Mouse (Mus musculus) stomach, embryonic 15.5 days (tissue): ENCODE measurements around the gene Zfp579. TPM values are rescaled to one million over a fixed set of nuclear protein-coding genes. Genes with fewer than 3 reads are reported as not detected.
"Not testable (repeated sequence)": the region's sequence is repeated elsewhere in the genome, so short reads cannot be mapped to it uniquely, and the experiment has no call there.

ENCODE experiments used
- ATAC-seq: fragments of 200-750 bp; cut with Nextera tagmentation; 2 replicates; pipeline ENCODE4 v1.8.0; 2017; ENCODE audit warnings: low read depth, moderate number of reproducible peaks, moderate TSS enrichment; ENCODE audit not compliant: insufficient read depth, low FRiP score
- H3K27ac ChIP-seq: fragments of 300-500 bp; sonication (generic); 2 replicates; pipeline ENCODE4 v1.5.1; 2015; ENCODE audit warnings: mild to moderate bottlenecking, inconsistent platforms
- H3K27me3 ChIP-seq: fragments of 300-500 bp; sonication (generic); replicated peaks from 2 replicates; pipeline ENCODE4 v1.6.1; 2015; ENCODE audit warnings: inconsistent platforms
- H3K36me3 ChIP-seq: fragments of 300-500 bp; sonication (generic); 2 replicates; pipeline ENCODE4 v1.6.1; 2015; ENCODE audit warnings: inconsistent platforms
- H3K4me1 ChIP-seq: fragments of 300-500 bp; sonication (generic); 2 replicates; pipeline ENCODE4 v1.6.1; 2015; ENCODE audit warnings: inconsistent platforms
- H3K4me2 ChIP-seq: fragments of 300-500 bp; sonication (generic); 2 replicates; pipeline ENCODE4 v1.6.1; 2015; ENCODE audit warnings: mild to moderate bottlenecking, inconsistent platforms
- H3K4me3 ChIP-seq: fragments of 300-500 bp; sonication (generic); replicated peaks from 2 replicates; pipeline ENCODE4 v1.5.1; 2015; ENCODE audit warnings: inconsistent platforms
- H3K9ac ChIP-seq: fragments of 300-500 bp; sonication (generic); 2 replicates; pipeline ENCODE4 v1.6.1; 2015; ENCODE audit warnings: inconsistent platforms
- H3K9me3 ChIP-seq: fragments of 300-500 bp; sonication (generic); 2 replicates; pipeline ENCODE4 v1.6.1; 2016; ENCODE audit warnings: inconsistent platforms
- WGBS: fragments of 180-500 bp; shearing (Covaris S2); methylation state at CpG from one replicate; pipeline ENCODE4 v1.1.7; 2015; 5-methylcytosine and 5-hydroxymethylcytosine counted together
- polyA plus RNA-seq: library from polyadenylated mRNA; unstranded; fragments of >200 nt; fragmentation: Nextera tagmentation; extraction: Ambion mirVana; gene quantifications from 2 replicates; pipeline ENCODE4 v1.2.1, GENCODE M21; 2015

Zfp579 gene
- polyA plus RNA-seq, 1 experiment from 2014 or later, result 32.2 TPM

DNA sequence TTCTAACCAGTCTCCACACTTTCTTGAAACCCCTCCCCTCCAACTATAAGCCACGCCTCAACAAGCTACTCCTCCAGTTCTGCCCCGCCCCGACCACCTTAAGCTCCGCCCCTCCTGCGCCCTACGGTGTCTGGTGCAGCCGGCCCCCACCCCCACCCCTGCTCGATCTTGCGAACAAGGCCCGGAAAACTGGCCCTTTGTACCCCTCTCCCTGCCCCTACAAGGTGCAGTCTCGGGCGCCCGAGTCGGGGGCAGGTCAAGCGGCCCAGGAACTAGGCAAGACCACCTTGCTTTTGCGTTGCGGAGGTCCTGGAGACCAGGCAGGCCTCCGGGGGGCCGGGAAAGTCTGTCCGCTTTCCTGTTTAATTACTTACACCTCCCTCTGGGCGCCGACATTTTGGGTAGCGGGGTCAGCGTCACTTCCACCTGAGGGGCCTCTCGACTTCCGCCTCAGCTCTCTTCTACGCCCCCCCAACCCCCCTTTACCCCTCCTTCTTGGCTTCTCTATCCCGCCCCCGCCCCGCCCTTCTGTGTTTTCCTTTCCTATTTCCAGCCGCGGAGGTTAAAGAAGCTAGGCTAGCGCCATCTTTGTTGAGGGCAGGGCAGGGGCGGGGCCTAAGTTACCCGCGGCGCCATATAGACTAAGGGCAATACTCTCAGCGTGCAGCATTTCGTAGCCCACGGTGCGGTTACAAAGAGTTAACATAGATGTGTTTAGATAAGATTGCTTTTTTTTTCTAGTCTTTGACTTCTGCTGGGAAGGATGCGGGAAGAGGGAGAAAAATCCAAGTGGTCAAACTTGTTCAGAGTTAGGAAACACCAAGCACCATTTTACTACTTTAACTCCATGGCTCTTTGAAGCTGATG is 18.5 kb upstream of the Zfp579 start, which contains the start of the genes Zfp524 and Fiz1:
Gene Zfp524 (plus strand): TSS at position 165 of the 867 bp plus-strand sequence.
Gene Fiz1 (minus strand): TSS at position 447 of the 867 bp plus-strand sequence.
- ATAC-seq, result peak; percentile 79
- Histone ChIP-seq H3K4me1 (0 out of 2 replicates have a peak, but pooled peaks cover 5% of the 10 kb centered on the region), H3K9ac (peak within 1 kb of the TSS; percentile 87), H3K27me3 (no peaks in the 10 kb centered on the region), H3K9me3 (no peaks in the 10 kb centered on the region), H3K27ac (peak within 1 kb of the TSS; percentile 99), H3K36me3 (peaks cover 38% of the 10 kb centered on the region), H3K4me2 (peak within 1 kb of the TSS; percentile 56), H3K4me3 (peak within 1 kb of the TSS; percentile 77)
- under 1% methylated on average over 42 of the region's 42 CpGs for WGBS

DNA sequence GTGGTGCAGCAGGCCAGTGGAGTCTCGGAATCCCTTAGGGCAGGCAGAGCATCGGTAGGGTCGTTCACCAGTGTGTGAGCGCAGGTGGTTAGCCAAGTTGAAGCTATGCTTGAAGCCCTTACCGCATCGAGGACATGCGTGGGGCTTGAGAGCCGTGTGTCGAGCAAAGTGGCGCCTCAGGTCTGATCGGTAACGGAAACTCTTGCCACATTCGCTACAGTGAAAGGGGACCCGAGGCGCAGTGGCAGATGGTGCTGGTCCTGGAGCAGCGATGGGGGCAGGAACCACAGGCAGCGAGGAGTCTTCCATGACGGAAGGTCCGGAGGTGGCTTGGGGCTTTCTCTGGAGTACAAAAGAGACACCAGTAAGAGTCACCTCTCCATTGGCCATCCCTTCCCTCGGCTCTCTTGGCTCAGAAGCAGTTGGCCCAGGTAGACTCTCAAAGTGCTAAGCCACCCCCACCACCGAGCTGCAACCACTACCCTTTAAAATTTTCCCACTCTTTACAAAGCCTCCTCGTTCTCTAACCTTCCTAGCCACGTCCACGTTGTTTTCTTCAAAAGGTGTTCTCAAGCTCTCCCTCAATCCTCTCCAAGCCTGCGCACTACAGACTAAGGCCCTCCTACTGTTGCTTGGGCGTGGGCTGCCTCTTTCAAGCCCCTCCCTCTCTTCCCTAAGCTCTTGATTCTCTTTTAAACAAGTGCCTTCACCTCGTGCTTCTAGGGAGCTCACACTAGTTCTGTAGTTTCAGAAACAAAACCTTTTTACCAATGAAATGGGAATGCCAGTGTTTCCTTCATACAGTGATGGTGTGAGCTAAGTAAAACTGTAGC is 16.9 kb upstream of the Zfp579 start:
- H3K27ac ChIP-seq, result no peak overlapping the region
- H3K4me2 ChIP-seq, result peak overlapping the region; percentile 54; the same call in 1 of the 2 replicates
- ATAC-seq, result no peak
- WGBS, result 84% methylated on average over 27 of the region's 27 CpGs
- no peaks in the 10 kb centered on the region for H3K9me3 ChIP-seq
- peaks cover 53% of the 10 kb centered on the region for H3K36me3 ChIP-seq
- peak overlapping the region; percentile 77 for H3K4me3 ChIP-seq
- H3K27me3 ChIP-seq, result no peaks in the 10 kb centered on the region
- H3K4me1 ChIP-seq, result 0 out of 2 replicates have a peak, but pooled peaks cover 4% of the 10 kb centered on the region
- H3K9ac ChIP-seq, result no peak overlapping the region

DNA sequence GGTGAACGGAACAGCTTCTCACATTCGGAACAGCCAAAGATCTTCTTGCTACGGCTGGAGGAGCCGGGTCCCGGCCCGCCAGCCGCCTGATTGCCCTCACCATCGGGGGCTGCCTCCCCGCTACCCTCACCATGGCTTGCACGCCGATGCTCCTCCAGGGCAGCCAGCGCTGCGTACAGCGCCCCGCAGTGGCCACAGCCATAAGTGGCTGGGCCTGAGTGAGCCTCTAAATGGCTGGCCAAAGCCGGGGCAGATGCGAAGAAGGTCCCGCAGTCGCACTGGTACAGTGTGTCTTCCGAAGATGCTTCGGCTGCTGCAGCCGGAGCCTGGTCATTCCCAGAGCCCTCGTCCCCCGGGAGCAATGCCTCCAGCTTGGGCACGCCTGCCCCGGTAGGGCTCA is 12.3 kb upstream of the Zfp579 start:
- Histone ChIP-seq H3K9ac (no peak overlapping the region), H3K36me3 (peaks cover 58% of the 10 kb centered on the region)

DNA sequence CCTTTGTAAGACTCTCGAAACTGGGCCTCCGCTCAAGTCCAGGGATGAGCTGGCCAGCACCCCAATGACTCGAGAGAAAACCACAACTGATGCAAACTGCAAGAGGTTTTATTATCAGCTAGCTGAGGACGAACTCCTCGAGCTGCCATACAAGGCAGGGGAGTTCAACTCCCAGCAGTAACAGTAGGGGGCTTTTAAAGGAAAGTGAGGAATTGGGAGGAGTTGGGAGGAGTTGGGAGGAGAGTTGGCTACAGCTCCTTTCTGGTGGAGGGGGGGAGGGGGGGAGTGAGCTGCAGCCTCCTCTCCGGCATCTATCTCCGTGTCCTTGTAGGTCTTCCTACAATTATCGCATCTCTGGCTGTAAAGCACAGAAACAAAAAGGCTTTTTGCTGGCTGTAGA is 6.9 kb upstream of the Zfp579 start:
- H3K9ac ChIP-seq, H3K4me3 ChIP-seq, H3K27ac ChIP-seq, H3K27me3 ChIP-seq, H3K9me3 ChIP-seq, H3K4me2 ChIP-seq, ATAC-seq, H3K4me1 ChIP-seq: not testable (repeated sequence)
- H3K36me3 ChIP-seq, result peaks cover 12% of the 10 kb centered on the region
- WGBS, result 70% methylated on average over 8 of the region's 8 CpGs

More for the DNA sequence above, 12.3 kb upstream of the Zfp579 start:
- H3K4me3 ChIP-seq, result no peak overlapping the region
- no peak overlapping the region for H3K4me2 ChIP-seq
- ATAC-seq, result no peak
- no peaks in the 10 kb centered on the region for H3K4me1 ChIP-seq
- H3K27ac ChIP-seq, result no peak overlapping the region
- WGBS, result 95% methylated on average over 26 of the region's 26 CpGs
- H3K27me3 ChIP-seq, result no peaks in the 10 kb centered on the region
- H3K9me3 ChIP-seq, result no peaks in the 10 kb centered on the region

DNA sequence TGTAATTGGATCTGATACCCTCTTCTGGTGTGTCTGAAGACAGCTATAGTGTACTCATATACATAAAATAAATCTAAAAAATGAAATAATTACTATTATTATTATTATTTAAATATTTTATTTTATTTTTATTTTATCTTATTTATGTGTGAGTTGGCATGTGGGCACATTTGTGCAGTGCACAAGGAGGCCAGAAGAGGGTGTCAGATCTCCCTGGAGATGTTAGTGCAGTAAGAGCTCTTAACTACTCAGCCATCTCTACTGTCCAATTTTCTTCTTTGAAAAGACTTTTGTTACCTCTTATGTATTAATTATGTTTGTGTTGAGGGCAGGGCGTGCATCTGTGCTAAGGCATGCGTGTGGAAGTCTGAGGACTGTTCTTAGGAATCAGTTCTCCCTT is 3.9 kb upstream of the Zfp579 start:
- Histone ChIP-seq H3K4me3 (no peak overlapping the region), H3K9ac (no peak overlapping the region), H3K9me3 (no peaks in the 10 kb centered on the region), H3K36me3 (no peaks in the 10 kb centered on the region), H3K27me3 (no peaks in the 10 kb centered on the region), H3K4me2 (no peak overlapping the region), H3K27ac (no peak overlapping the region), H3K4me1 (peaks cover 10% of the 10 kb centered on the region)
- WGBS, result 65% methylated on average over 2 of the region's 2 CpGs
- no peak for ATAC-seq

DNA sequence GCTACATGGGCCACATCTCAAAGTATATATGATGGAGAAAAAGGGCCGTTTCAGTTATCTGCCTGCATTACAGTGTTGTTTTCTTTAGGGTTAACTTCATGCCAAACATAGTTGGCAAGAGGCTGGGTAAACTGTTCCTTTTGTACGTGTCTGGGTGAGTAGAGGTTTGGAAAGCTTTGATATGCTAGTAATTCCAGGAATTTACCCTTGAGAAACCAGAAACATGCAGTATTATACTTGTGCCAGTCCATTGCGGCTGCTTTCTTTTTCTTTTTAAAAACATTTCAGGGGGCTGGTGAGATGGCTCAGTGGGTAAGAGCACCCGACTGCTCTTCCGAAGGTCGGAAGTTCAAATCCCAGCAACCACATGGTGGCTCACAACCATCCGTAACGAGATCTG is 976 bp upstream of the Zfp579 start:
- Histone ChIP-seq H3K4me1 (peaks cover 19% of the 10 kb centered on the region), H3K36me3 (peaks cover 20% of the 10 kb centered on the region), H3K27ac (no peak overlapping the region), H3K9me3 (no peaks in the 10 kb centered on the region), H3K4me2 (peak overlapping the region; percentile 69; the same call in 1 of the 2 replicates), H3K27me3 (no peaks in the 10 kb centered on the region), H3K9ac (no peak overlapping the region), H3K4me3 (peak overlapping the region; percentile 72)
- ATAC-seq, result no peak
- WGBS, result 57% methylated on average over 8 of the region's 8 CpGs

DNA sequence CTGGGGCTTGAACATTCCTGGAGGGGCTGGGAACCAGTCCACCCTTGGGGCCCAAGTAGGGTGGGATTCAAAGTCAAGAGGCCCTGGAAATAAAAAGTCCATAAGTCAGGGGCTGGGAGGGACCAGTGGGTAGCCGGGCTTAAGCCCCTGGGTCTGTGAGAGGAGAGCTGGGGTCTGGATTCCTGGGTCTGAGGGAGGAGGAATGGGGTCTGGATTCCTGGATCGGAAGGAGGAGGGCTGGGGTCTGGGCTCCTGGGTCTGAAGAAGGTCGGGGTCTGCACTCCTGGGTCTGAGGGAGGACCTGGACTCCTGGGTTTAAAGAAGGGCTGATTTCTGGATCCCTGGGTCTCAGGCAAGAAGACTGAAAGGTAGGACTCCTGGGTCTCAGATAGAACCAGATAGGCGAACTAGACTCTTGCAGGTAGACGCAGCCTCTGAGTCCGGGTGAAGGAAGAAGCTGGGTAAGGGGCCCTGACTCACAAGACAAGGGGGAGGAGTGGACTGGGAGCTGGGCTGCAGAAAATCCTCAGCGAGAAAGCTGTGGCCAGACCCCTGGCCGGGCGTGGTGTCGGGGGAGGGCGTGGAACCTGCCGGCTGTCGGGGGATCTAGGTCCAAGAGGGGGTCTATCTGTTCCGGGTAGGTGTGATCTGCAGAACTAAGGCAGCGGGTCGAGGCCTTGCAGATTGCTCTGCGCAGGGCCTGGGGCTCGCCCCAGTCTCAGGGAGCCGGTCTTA is 523 bp downstream of the Zfp579 start:
- Histone ChIP-seq H3K27ac (peak overlapping the region; percentile 78), H3K4me1 (peaks cover 19% of the 10 kb centered on the region), H3K9ac (peak overlapping the region; percentile 81), H3K4me2 (peak overlapping the region; percentile 69), H3K36me3 (peaks cover 20% of the 10 kb centered on the region), H3K27me3 (no peaks in the 10 kb centered on the region), H3K9me3 (no peaks in the 10 kb centered on the region), H3K4me3 (peak overlapping the region; percentile 72)
- 7% methylated on average over 19 of the region's 19 CpGs for WGBS
- ATAC-seq, result no peak; the same call in 1 of the 2 replicates

DNA sequence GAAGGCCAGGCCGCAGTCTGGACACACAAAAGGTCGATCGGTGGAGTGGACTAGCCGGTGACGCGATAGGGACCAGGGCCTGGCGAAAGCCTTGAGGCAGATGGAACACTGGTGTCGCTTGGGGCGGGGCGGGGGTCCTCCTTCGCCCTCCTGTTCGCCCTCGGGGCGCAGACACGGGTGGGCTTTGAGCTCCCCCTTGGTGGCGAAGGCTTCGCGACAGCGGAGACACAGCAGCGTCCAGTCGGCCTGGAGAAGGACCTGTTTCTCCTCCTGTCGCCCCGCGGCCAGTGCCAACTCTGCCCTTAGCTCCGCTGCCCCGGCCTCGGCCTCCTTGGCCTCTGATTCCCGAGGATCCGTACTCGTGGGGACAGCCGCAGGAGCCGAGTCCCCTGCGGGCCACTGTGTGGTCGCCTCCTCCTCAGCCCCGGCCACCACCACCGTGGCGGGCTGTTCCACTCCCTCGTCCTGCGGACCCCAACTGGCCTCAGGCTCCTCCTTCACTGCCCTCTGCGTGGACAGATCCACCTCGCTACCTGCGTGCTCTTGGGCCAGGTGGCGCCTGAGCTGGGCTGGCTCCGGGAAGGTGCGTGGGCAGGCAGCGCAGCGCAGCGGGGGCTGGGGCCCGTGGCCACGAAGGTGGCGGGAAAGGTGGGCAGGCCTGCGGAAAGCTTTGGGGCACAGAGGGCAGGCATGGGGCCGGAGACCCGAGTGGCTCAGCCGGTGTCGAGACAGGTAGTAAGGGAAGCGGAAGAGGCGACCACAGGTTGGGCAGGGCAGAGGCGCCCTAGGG is 1.8 kb downstream of the Zfp579 start:
- no peak for ATAC-seq
- Histone ChIP-seq H3K4me1 (peaks cover 19% of the 10 kb centered on the region), H3K9me3 (no peaks in the 10 kb centered on the region), H3K4me3 (peak overlapping the region; percentile 72; the same call in 1 of the 2 replicates), H3K27me3 (no peaks in the 10 kb centered on the region), H3K9ac (no peak overlapping the region), H3K4me2 (peak overlapping the region; percentile 69), H3K27ac (no peak overlapping the region), H3K36me3 (peaks cover 20% of the 10 kb centered on the region)
- 59% methylated on average over 59 of the region's 59 CpGs for WGBS

DNA sequence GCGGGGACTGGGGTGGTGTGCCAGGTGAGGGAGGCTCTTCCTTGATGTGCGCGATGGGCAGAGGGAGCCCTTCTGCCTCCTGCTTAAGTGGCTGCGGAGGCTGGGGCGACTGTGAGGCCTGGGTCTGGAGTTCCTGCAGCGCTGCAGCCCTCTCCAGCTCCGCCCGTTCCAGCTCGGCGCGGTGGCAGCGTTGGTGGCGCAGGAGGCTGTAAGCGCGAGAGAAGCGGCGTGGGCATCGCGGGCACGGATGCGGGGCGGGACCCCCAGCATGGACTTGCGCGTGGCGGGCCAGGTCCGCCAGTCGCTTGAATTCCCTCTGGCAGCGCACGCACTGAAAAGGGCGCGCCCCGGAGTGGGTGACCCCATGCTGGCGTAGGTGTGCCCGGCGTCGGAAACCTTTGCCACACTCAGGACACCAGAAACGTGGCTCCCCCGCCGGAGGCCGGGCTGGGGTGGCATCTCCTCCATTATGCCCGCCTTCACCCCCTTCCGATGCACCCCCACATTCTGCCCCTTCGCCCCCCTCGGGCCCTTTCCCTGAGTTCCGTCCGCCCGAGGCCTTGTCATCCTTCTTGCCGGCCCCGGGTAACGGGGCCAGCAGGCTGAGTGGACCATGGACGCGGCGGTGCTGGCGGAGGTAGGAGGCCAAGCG is 2.5 kb downstream of the Zfp579 start:
- H3K4me1 ChIP-seq, result peaks cover 19% of the 10 kb centered on the region
- H3K36me3 ChIP-seq, result peaks cover 20% of the 10 kb centered on the region
- WGBS, result 55% methylated on average over 55 of the region's 55 CpGs

DNA sequence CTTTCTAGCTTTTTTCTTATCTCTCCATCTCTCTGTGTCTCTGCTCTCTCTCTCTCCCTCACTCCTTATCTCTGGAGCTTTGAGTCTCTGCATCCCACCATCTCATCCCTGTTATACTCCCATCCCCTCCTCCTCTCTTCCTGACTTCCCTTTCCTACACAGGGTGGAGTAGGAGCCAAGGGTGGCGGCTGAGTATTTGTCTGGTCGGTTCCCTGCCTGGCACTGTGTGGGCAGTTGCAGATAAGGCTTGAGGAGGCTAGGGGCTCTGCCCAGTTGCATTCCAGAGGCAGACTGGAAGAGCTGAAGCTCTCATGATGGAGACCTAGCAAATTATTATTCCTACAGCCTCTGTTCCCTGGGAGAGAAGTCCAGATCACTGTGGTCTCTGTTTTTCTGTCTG is 7.7 kb downstream of the Zfp579 start:
- 45% methylated on average over 2 of the region's 2 CpGs for WGBS

More for the DNA sequence above, 2.5 kb downstream of the Zfp579 start:
- no peak for ATAC-seq
- Histone ChIP-seq H3K27ac (no peak overlapping the region), H3K9me3 (no peaks in the 10 kb centered on the region), H3K27me3 (no peaks in the 10 kb centered on the region), H3K4me3 (no peak overlapping the region), H3K9ac (no peak overlapping the region), H3K4me2 (no peak overlapping the region)

More for the DNA sequence above, 7.7 kb downstream of the Zfp579 start:
- Histone ChIP-seq H3K4me1 (0 out of 2 replicates have a peak, but pooled peaks cover 1% of the 10 kb centered on the region), H3K9me3 (no peaks in the 10 kb centered on the region), H3K9ac (no peak overlapping the region), H3K4me3 (no peak overlapping the region), H3K27me3 (no peaks in the 10 kb centered on the region), H3K36me3 (peaks cover 11% of the 10 kb centered on the region), H3K4me2 (no peak overlapping the region), H3K27ac (no peak overlapping the region)
- ATAC-seq, result no peak
